ENCODE assay signal across 9 mouse cellular contexts in the genomic region with DNA sequence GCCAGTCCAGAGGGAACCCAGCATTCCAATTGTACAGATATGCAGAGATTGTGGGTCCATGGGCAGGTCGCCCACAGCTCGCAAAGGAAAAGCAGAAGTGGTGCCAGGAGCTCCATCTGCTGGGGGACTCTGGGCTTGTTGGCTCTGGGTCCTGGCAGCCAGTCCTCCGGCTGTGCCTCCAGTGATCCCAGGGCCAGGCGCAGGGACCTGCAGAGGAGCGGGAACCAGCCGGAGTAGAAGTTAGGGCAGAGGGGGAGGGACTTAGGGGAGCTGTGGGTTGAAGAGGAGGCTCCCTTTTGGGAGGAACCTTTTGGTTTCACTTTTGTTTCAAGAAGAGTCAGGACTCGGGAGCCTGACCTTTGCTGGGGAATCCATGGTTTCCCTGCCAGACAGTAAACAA. TPM values are rescaled to one million over a fixed set of nuclear protein-coding genes. Genes with fewer than 3 reads are reported as not detected.
DNase-seq lines count a peak whose midpoint lies in the region; ATAC-seq and TF ChIP-seq lines count a peak whose summit lies in the region.
"Had no signal": no experiment of that assay in that cellular context is flagged by ENCODE, and none has a peak within 500 bp of the region (broad histone marks: within the 10 kb centered on the region; RNA-seq: fewer than 3 reads in every experiment).

No protein-coding gene starts in this region.

- no peaks in the 10 kb centered on the region for H3K4me1 ChIP-seq in hindbrain, postnatal 0 days (ENCODE audit: insufficient read depth, low read length)
- no peaks in the 10 kb centered on the region for H3K4me1 ChIP-seq in hindbrain, embryonic 12.5 days
- H3K4me1 ChIP-seq in intestine, postnatal 0 days (replicated peaks; ENCODE audit: control insufficient read depth, insufficient read depth, low read length): no peaks in the 10 kb centered on the region
- H3K4me1 ChIP-seq in forebrain, embryonic 11.5 days (replicated peaks; ENCODE audit: control insufficient read depth, insufficient read depth, low read length): no peaks in the 10 kb centered on the region
- H3K4me1 ChIP-seq: limb, embryonic 15.5 days had no signal

- H3K9me3 ChIP-seq in hindbrain, postnatal 0 days (ENCODE audit: low read length): no peaks in the 10 kb centered on the region
- peaks cover 4% of the 10 kb centered on the region; the same call in 1 of the 2 replicates for H3K9me3 ChIP-seq in hindbrain, embryonic 12.5 days (replicated peaks)
- no peaks in the 10 kb centered on the region for H3K9me3 ChIP-seq in intestine, postnatal 0 days (ENCODE audit: control insufficient read depth)
- H3K9me3 ChIP-seq in forebrain, embryonic 11.5 days (ENCODE audit: control insufficient read depth, low read length): no peaks in the 10 kb centered on the region; the same call in 1 of the 2 replicates
- H3K9me3 ChIP-seq: limb, embryonic 15.5 days had no signal

- WGBS in hindbrain, postnatal 0 days: 71% methylated on average over 7 of the region's 7 CpGs
- WGBS in hindbrain, embryonic 12.5 days: 72% methylated on average over 7 of the region's 7 CpGs
- WGBS in intestine, postnatal 0 days: 53% methylated on average over 7 of the region's 7 CpGs
- 6% methylated on average over 7 of the region's 7 CpGs for WGBS in macrophage (ENCODE audit: missing documents)
- 70% methylated on average over 7 of the region's 7 CpGs for WGBS in forebrain, embryonic 11.5 days

- H3K9ac ChIP-seq in hindbrain, postnatal 0 days (replicated peaks; ENCODE audit: low read length): no peak overlapping the region
- H3K9ac ChIP-seq in hindbrain, embryonic 12.5 days: no peak overlapping the region
- H3K9ac ChIP-seq in intestine, postnatal 0 days (ENCODE audit: low read depth, low read length): no peak overlapping the region
- H3K9ac ChIP-seq in forebrain, embryonic 11.5 days (ENCODE audit: low read length): no peak overlapping the region
- H3K9ac ChIP-seq: limb, embryonic 15.5 days had no signal

- H3K79me2 ChIP-seq in macrophage (ENCODE audit: inconsistent target): no peaks in the 10 kb centered on the region

- DNase-seq in hindbrain, postnatal 0 days (ENCODE audit: low spot score): peak; percentile 9
- DNase-seq in ZHBTc4 (ENCODE audit: low read depth, low spot score): peak; percentile 66
- DNase-seq in forebrain, embryonic 11.5 days (ENCODE audit: low spot score): no peak
- DNase-seq in left cerebral cortex, adult 11 months (ENCODE audit: low spot score): no peak

- no peak overlapping the region for H3K27ac ChIP-seq in hindbrain, postnatal 0 days
- no peak overlapping the region for H3K27ac ChIP-seq in hindbrain, embryonic 12.5 days
- H3K27ac ChIP-seq in intestine, postnatal 0 days (ENCODE audit: low read depth, low read length): no peak overlapping the region
- H3K27ac ChIP-seq in macrophage: no peak overlapping the region
- H3K27ac ChIP-seq in forebrain, embryonic 11.5 days (ENCODE audit: low read depth, low read length): no peak overlapping the region
- H3K27ac ChIP-seq: limb, embryonic 15.5 days had no signal

- peak; percentile 9; the same call in 1 of the 2 replicates for TF ChIP-seq CTCF in hindbrain, postnatal 0 days (IDR thresholded peaks at IDR 0.05; ENCODE audit: low read depth)
- TF ChIP-seq CTCF in intestine, postnatal 0 days (IDR thresholded peaks at IDR 0.05; ENCODE audit: low read depth): peak; percentile 46

- no peak overlapping the region for H3K4me3 ChIP-seq in hindbrain, postnatal 0 days (ENCODE audit: low read length)
- no peak overlapping the region for H3K4me3 ChIP-seq in hindbrain, embryonic 12.5 days
- peak overlapping the region; percentile 34 for H3K4me3 ChIP-seq in intestine, postnatal 0 days (ENCODE audit: low read depth, low read length)
- H3K4me3 ChIP-seq in macrophage (ENCODE audit: inconsistent target): peak overlapping the region; percentile 27
- no peak overlapping the region for H3K4me3 ChIP-seq in forebrain, embryonic 11.5 days (ENCODE audit: low read depth, low read length)
- H3K4me3 ChIP-seq: limb, embryonic 15.5 days had no signal

- no peaks in the 10 kb centered on the region for H3K36me3 ChIP-seq in hindbrain, postnatal 0 days (ENCODE audit: insufficient read depth, low read length)
- H3K36me3 ChIP-seq in hindbrain, embryonic 12.5 days: no peaks in the 10 kb centered on the region
- no peaks in the 10 kb centered on the region for H3K36me3 ChIP-seq in intestine, postnatal 0 days (ENCODE audit: control insufficient read depth, insufficient read depth)
- no peaks in the 10 kb centered on the region for H3K36me3 ChIP-seq in macrophage (ENCODE audit: inconsistent target)
- H3K36me3 ChIP-seq in forebrain, embryonic 11.5 days (ENCODE audit: control insufficient read depth, insufficient read depth, low read length): no peaks in the 10 kb centered on the region
- H3K36me3 ChIP-seq: limb, embryonic 15.5 days had no signal

- ATAC-seq in hindbrain, postnatal 0 days: no peak
- no peak for ATAC-seq in hindbrain, embryonic 12.5 days (ENCODE audit: low FRiP score)
- peak; percentile 100 for ATAC-seq in common myeloid progenitor, adult 5-6 weeks (replicated peaks; ENCODE audit: low read depth, poor library complexity, severe bottlenecking)
- peak; percentile 54 for ATAC-seq in intestine, postnatal 0 days
- no peak for ATAC-seq in forebrain, embryonic 11.5 days (replicated peaks; ENCODE audit: low FRiP score)

- no peak overlapping the region for H3K4me2 ChIP-seq in hindbrain, postnatal 0 days (ENCODE audit: low read depth, low read length)
- no peak overlapping the region for H3K4me2 ChIP-seq in hindbrain, embryonic 12.5 days (replicated peaks)
- peak overlapping the region; percentile 53 for H3K4me2 ChIP-seq in intestine, postnatal 0 days (replicated peaks; ENCODE audit: low read depth)
- no peak overlapping the region for H3K4me2 ChIP-seq in forebrain, embryonic 11.5 days (ENCODE audit: low read depth, low read length, severe bottlenecking)
- H3K4me2 ChIP-seq: limb, embryonic 15.5 days had no signal

- H3K27me3 ChIP-seq in hindbrain, postnatal 0 days (ENCODE audit: insufficient read depth, low read length): no peaks in the 10 kb centered on the region
- H3K27me3 ChIP-seq in hindbrain, embryonic 12.5 days: no peaks in the 10 kb centered on the region
- no peaks in the 10 kb centered on the region for H3K27me3 ChIP-seq in intestine, postnatal 0 days (replicated peaks; ENCODE audit: control insufficient read depth, insufficient read depth, low read length)
- no peaks in the 10 kb centered on the region for H3K27me3 ChIP-seq in forebrain, embryonic 11.5 days (ENCODE audit: control insufficient read depth, insufficient read depth, low read length)
- H3K27me3 ChIP-seq: limb, embryonic 15.5 days had no signal

RNA-seq across cellular contexts. Expression of a gene that starts 28.2 kb away (rescaled TPM):
- not detected in 2 replicates for total RNA-seq in hindbrain, postnatal 0 days (2014; rRNA removed)
- polyA plus RNA-seq in hindbrain, postnatal 0 days (2015; fragmentation: Nextera tagmentation; extraction: Ambion mirVana): 0.05 and 0.30 TPM in 2 replicates
- polyA plus RNA-seq in hindbrain, embryonic 12.5 days (2016; fragmentation: Nextera tagmentation; extraction: Ambion mirVana): not detected in 2 replicates
- total RNA-seq in common myeloid progenitor, adult 5-6 weeks (2017): not detected in 2 replicates
- polyA plus RNA-seq in intestine, postnatal 0 days (2015; fragmentation: Nextera tagmentation; extraction: Ambion mirVana): not detected in 2 replicates
- total RNA-seq in macrophage (2018; cell fraction: chromatin; rRNA removed): not detected
- not detected for total RNA-seq in macrophage (2018; cell fraction: cytosol; rRNA removed)
- not detected for total RNA-seq in macrophage (2018; cell fraction: nucleus; rRNA removed)
- not detected in 3 replicates for polyA plus RNA-seq in macrophage (2018)
- not detected in 2 replicates for polyA plus RNA-seq in forebrain, embryonic 11.5 days (2014; fragmentation: Nextera tagmentation; extraction: Ambion mirVana)
- polyA plus RNA-seq: limb, embryonic 15.5 days had no signal

RNA-seq across cellular contexts. Expression of a gene that starts 51.6 kb away (rescaled TPM):
- total RNA-seq in hindbrain, postnatal 0 days (2014; rRNA removed): 3.8 and 11.0 TPM in 2 replicates
- 2.3 and 2.4 TPM in 2 replicates for polyA plus RNA-seq in hindbrain, postnatal 0 days (2015; fragmentation: Nextera tagmentation; extraction: Ambion mirVana)
- 2.8 and 3.7 TPM in 2 replicates for polyA plus RNA-seq in hindbrain, embryonic 12.5 days (2016; fragmentation: Nextera tagmentation; extraction: Ambion mirVana)
- total RNA-seq in common myeloid progenitor, adult 5-6 weeks (2017): 29.0 and 30.0 TPM in 2 replicates
- polyA plus RNA-seq in intestine, postnatal 0 days (2015; fragmentation: Nextera tagmentation; extraction: Ambion mirVana): 5.4 and 6.8 TPM in 2 replicates
- total RNA-seq in macrophage (2018; cell fraction: chromatin; rRNA removed): 10 to 100 TPM; 27.4 to 79.2 (median 52.6) TPM
- 10 to 100 TPM; 44.2 to 76.4 (median 55.3) TPM for total RNA-seq in macrophage (2018; cell fraction: cytosol; rRNA removed)
- 10 to 100 TPM; 38.2 to 82.6 (median 61.9) TPM for total RNA-seq in macrophage (2018; cell fraction: nucleus; rRNA removed)
- polyA plus RNA-seq in macrophage (2018): 17.6 to 43.2 TPM (median 41.3 TPM) in 3 replicates
- 1.8 and 3.2 TPM in 2 replicates for polyA plus RNA-seq in forebrain, embryonic 11.5 days (2014; fragmentation: Nextera tagmentation; extraction: Ambion mirVana)

Comparison
In these comparisons a context has a peak if more than half of its experiments do, and no peak if none do; other contexts are left out.
1. ATAC-seq: peak in common myeloid progenitor, adult 5-6 weeks (single experiment) and intestine, postnatal 0 days (single experiment); none in hindbrain, postnatal 0 days (single experiment), hindbrain, embryonic 12.5 days (single experiment) and forebrain, embryonic 11.5 days (single experiment).
2. DNase-seq: peak in hindbrain, postnatal 0 days (single experiment) and ZHBTc4 (single experiment); none in forebrain, embryonic 11.5 days (single experiment) and left cerebral cortex, adult 11 months (single experiment).
3. H3K4me3 ChIP-seq: peak in intestine, postnatal 0 days (single experiment) and macrophage (single experiment); none in hindbrain, postnatal 0 days (single experiment), hindbrain, embryonic 12.5 days (single experiment) and forebrain, embryonic 11.5 days (single experiment).